Mouse (Mus musculus) liver, adult 2 months (tissue): ENCODE data around the gene Prss30. TPM values are rescaled to one million over a fixed set of nuclear protein-coding genes. Genes with fewer than 3 reads are reported as not detected.
A peak's percentile ranks its signal among the peaks of the same experiment; 100 is the strongest.

Experiments used
- DNase-seq: peaks from one replicate; pipeline ENCODE4 v3.0.0-alpha.2; 2011; ENCODE audit warnings: low read depth, low spot score; ENCODE audit errors: extremely low read depth
- H3K27ac ChIP-seq: fragments of 200-500 bp; replicated peaks from 2 replicates; pipeline ENCODE4 v1.5.1; 2012; ENCODE audit warnings: low read depth, mild to moderate bottlenecking, control low read depth, inconsistent platforms, low read length; ENCODE audit not compliant: insufficient read depth
- H3K27me3 ChIP-seq: fragments of 200-500 bp; 2 replicates; pipeline ENCODE4 v1.6.1; 2012; ENCODE audit warnings: mild to moderate bottlenecking, moderate library complexity, low read length, inconsistent platforms; ENCODE audit not compliant: control insufficient read depth, insufficient read depth
- H3K36me3 ChIP-seq: fragments of 200-500 bp; 2 replicates; pipeline ENCODE4 v1.6.1; 2012; ENCODE audit warnings: low read length, inconsistent platforms; ENCODE audit not compliant: control insufficient read depth, insufficient read depth
- H3K4me1 ChIP-seq: fragments of 200-500 bp; 2 replicates; pipeline ENCODE4 v1.6.1; 2011; ENCODE audit warnings: low read length; ENCODE audit not compliant: control insufficient read depth, insufficient read depth
- H3K4me3 ChIP-seq: fragments of 200-500 bp; 2 replicates; pipeline ENCODE4 v1.5.1; 2011; ENCODE audit warnings: low read depth, mild to moderate bottlenecking, control low read depth, low read length, moderate library complexity; ENCODE audit not compliant: insufficient read depth
- H3K79me2 ChIP-seq: fragments of 200-500 bp; 2 replicates; pipeline ENCODE4 v1.6.1; 2012; ENCODE audit warnings: inconsistent platforms, mild to moderate bottlenecking, low read length, moderate library complexity; ENCODE audit not compliant: control insufficient read depth, insufficient read depth
- H3K9ac ChIP-seq: fragments of 200-500 bp; 2 replicates; pipeline ENCODE4 v1.6.1; 2012; ENCODE audit warnings: low read depth, mild to moderate bottlenecking, control low read depth, inconsistent platforms, low read length
- CTCF ChIP-seq: fragments of 200-500 bp; IDR thresholded peaks from 2 replicates; pipeline ENCODE4 v1.5.1; 2011; ENCODE audit warnings: low read depth, low read length, control low read depth
- POLR2A ChIP-seq: fragments of 200-500 bp; IDR thresholded peaks from 2 replicates; pipeline ENCODE4 v1.6.1; 2011; ENCODE audit warnings: low read length, control low read depth; ENCODE audit not compliant: insufficient read depth; ENCODE audit errors: extremely low read depth
- WGBS: fragments of 180-500 bp; shearing (Covaris S2); methylation state at CpG from one replicate; pipeline ENCODE4 v1.1.7; 2018; 5-methylcytosine and 5-hydroxymethylcytosine counted together
- polyA plus RNA-seq: library from polyadenylated mRNA; depleted of rRNA; stranded (reverse); fragments of >200 nt; gene quantifications from 2 replicates; pipeline ENCODE4 v1.2.3, GENCODE M21; 2012; rRNA removed
- total RNA-seq: library from RNA; depleted of rRNA; stranded (reverse); fragments of >200 nt; gene quantifications from 2 replicates; pipeline ENCODE4 v1.2.3, GENCODE M21; 2014; rRNA removed

Gene Prss30
- total RNA-seq, result 0.13 and 0.18 TPM in 2 replicates
- 0.16 TPM in 2 replicates for polyA plus RNA-seq

DNA sequence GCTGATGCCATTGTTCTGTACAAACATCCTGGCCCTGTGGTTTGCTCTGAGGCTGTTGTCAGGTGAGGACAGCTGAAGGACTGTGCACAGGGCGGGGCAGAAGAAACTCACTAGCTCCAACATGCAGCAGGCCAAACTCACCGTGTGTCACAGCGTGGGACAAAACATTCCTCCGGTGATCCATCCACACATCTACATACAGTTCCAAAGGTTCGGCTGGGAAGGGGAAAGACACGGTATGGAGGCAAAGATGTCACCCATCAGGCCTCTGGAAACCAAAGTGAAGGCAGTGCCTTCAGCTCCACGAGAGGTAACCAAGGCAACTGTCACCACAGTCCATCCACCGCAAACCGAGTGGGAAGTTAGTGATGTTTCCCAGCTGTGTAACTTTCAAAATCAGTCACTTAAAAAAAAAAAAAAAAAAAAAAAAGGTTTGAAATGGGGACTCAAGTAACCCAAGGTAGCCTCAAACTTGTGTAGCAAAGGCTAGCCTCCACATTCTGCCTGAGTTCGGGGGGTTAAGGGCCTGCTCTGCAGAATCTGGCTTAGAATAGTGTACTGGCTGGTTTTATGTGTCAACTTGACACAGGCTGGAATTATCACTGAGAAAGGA is at the start of gene Prss30:
Prss30 (minus strand) TSS at position 270 of the 613 bp plus-strand sequence.
- TF ChIP-seq CTCF (no peak), POLR2A (no peak)
- Histone ChIP-seq H3K4me1 (no peaks in the 10 kb centered on the region; the same call in 1 of the 2 replicates), H3K27ac (no peak within 1 kb of the TSS)

DNA sequence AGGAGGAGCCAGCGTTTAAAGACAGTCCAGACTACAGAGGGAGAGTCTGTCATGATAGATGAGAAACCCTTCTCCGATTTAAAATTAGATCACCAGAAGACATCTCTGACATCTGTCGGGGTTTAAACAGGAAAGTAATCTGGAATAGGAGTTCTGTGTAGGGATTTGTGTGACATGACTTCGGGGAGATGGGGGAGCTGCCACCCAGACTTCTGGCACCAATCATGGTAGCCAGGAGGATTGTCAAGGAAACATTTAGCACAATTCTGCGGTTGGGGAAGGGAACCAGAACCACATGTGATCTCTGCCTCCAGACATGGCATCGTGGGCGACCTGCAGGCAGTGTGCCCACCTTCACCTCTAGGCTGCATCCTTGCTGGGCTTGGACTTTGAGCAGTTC is 49.1 kb upstream of the Prss30 start:
- H3K4me3 ChIP-seq, result no peak overlapping the region
- H3K27ac ChIP-seq, result no peak overlapping the region
- H3K4me1 ChIP-seq, result no peaks in the 10 kb centered on the region
- H3K79me2 ChIP-seq, result no peaks in the 10 kb centered on the region
- no peaks in the 10 kb centered on the region for H3K27me3 ChIP-seq
- 78% methylated on average over 7 of the region's 7 CpGs for WGBS
- TF ChIP-seq CTCF (no peak), POLR2A (no peak)
- H3K9ac ChIP-seq, result no peak overlapping the region
- no peaks in the 10 kb centered on the region for H3K36me3 ChIP-seq
- no peak for DNase-seq

More for the DNA sequence above, at the start of gene Prss30:
- H3K36me3 ChIP-seq, result no peaks in the 10 kb centered on the region
- no peak for DNase-seq
- 79% methylated on average over 10 of the region's 10 CpGs for WGBS
- no peak within 1 kb of the TSS for H3K9ac ChIP-seq
- H3K4me3 ChIP-seq, result no peak within 1 kb of the TSS
- no peaks in the 10 kb centered on the region for H3K27me3 ChIP-seq
- no peaks in the 10 kb centered on the region for H3K79me2 ChIP-seq

DNA sequence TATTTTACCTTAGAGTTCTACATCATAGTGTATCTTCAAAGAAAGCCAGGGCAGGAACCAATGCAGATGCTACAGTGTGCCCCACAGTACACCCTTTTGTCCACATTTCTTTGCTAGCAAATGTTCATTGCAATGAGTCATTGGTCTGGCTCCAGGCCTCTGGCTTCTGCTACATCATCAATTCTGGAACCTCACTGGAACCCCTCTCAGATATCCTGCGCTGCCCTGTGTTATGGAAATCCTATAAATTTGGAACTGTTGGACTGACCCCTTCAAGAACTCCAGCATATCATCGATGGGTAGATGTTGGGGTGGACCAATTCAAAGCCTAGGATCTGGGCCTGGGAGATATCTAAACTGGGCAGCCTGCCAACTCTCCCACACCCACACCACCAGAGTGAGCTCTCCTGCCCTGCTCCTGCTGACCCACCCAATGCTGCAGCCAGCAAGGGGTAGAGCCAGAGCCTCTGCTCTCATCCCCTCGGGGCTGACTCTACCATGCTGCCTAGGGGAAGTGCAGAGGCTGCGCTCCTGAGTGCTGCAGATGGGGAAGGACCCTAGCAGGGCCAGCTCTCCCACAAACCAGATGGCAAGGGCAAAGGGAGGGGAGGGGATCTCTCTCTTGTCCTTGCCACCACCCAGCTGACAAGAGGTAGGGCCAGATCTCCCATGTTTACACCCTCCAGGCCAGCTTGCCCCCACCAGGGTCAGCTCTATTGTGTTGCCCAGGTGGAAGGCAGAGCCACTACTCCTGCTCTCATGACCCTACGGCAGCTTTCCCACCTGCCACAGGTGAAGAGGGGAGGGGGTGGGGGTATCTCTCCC is 41.2 kb upstream of the Prss30 start:
- Histone ChIP-seq H3K27ac (no peak overlapping the region), H3K4me3 (no peak overlapping the region), H3K9ac (no peak overlapping the region), H3K27me3 (no peaks in the 10 kb centered on the region), H3K79me2 (no peaks in the 10 kb centered on the region), H3K4me1 (no peaks in the 10 kb centered on the region), H3K36me3 (no peaks in the 10 kb centered on the region)
- TF ChIP-seq POLR2A (no peak), CTCF (no peak)
- DNase-seq, result no peak
- WGBS, result 71% methylated on average over 5 of the region's 5 CpGs

DNA sequence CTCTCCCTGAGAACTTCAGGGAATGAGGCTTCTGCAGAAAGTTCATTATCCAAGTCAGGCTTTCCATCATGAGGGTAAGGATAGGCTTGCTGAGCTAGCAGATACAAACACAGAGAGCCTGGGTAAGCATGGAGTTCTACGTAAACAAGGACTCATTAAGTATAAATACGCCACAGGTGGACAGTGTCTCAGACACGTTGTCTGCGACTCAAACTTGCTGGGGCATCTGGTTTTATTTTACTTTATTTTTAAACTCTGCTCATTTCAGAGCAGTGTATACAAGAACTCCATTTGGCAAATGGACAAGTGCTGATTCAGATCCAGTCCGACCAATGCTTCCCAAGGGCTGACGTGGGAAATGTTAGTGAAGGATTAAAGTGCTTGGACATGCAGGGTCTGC is 40.3 kb upstream of the Prss30 start:
- H3K4me3 ChIP-seq, result no peak overlapping the region
- no peak for DNase-seq
- no peaks in the 10 kb centered on the region for H3K27me3 ChIP-seq
- TF ChIP-seq CTCF, result no peak
- no peak for TF ChIP-seq POLR2A
- H3K4me1 ChIP-seq, result no peaks in the 10 kb centered on the region
- no peaks in the 10 kb centered on the region for H3K36me3 ChIP-seq
- H3K27ac ChIP-seq, result no peak overlapping the region
- no peaks in the 10 kb centered on the region for H3K79me2 ChIP-seq
- WGBS, result 80% methylated on average over 6 of the region's 6 CpGs
- H3K9ac ChIP-seq, result no peak overlapping the region

DNA sequence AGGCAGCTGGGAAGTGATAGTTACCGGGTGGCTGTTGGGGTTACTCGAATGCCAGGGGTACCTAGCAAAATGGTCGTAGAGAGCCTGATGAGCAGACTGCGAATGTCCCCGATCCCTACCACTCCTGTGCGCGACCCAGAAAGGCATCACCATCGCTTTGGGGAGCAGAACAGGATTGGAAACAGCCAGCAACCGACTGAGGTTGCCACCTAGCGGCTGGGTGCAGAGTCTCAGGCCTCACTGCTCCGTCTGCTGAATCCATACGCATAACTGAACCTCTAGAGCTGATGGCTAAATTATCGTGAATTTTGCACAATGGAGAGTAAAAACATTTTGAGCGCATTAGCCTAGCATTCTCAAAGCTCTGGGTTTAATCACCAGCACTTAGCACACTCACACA is 35.4 kb upstream of the Prss30 start:
- 28% methylated on average over 14 of the region's 14 CpGs for WGBS
- H3K79me2 ChIP-seq, result no peaks in the 10 kb centered on the region
- no peaks in the 10 kb centered on the region for H3K4me1 ChIP-seq
- no peak overlapping the region for H3K27ac ChIP-seq
- no peak overlapping the region for H3K9ac ChIP-seq
- no peak overlapping the region for H3K4me3 ChIP-seq
- peak; percentile 19 for DNase-seq
- H3K27me3 ChIP-seq, result no peaks in the 10 kb centered on the region
- no peaks in the 10 kb centered on the region for H3K36me3 ChIP-seq
- TF ChIP-seq POLR2A, result no peak
- TF ChIP-seq CTCF, result peak; percentile 82
